Mouse (Mus musculus) heart, adult 8-10 months (tissue): ENCODE measurements around the gene Zfp619. TPM values are rescaled to one million over a fixed set of nuclear protein-coding genes. Genes with fewer than 3 reads are reported as not detected.
"Not testable (repeated sequence)": the region's sequence is repeated elsewhere in the genome, so short reads cannot be mapped to it uniquely, and the experiment has no call there.

ENCODE experiments used
- DNase-seq: peaks from one replicate; pipeline ENCODE4 v3.0.0; 2022; ENCODE audit warnings: low spot score
- total RNA-seq, 4 experiments: library from RNA; stranded (reverse); gene quantifications; 2 replicates each; pipeline ENCODE4 v1.2.4; 2022

The Zfp619 gene
- total RNA-seq: 1 to 10 TPM; 1.7 to 1.9 (median 1.7) TPM

GRCm38 (mm10) chr7:39517616-39518177 is at the start of gene Zfp619:
Gene Zfp619, plus strand, starts transcription at chr7:39517766.
- peak; percentile 92 for DNase-seq

- DNase-seq: no peak
Measured at GRCm38 (mm10) chr7:39479013-39479412, 38.6 kb upstream of the Zfp619 start.

GRCm38 (mm10) chr7:39484384-39484783 is 33.2 kb upstream of the Zfp619 start:
- DNase-seq: no peak

GRCm38 (mm10) chr7:39487159-39487853 is 30.3 kb upstream of the Zfp619 start:
- DNase-seq: no peak

GRCm38 (mm10) chr7:39487854-39488205 is 29.7 kb upstream of the Zfp619 start:
- no peak for DNase-seq

GRCm38 (mm10) chr7:39494646-39495045 is 22.9 kb upstream of the Zfp619 start:
- no peak for DNase-seq

- DNase-seq: no peak
Measured at GRCm38 (mm10) chr7:39504100-39504499, 13.5 kb upstream of the Zfp619 start.

- DNase-seq: peak; percentile 23
Measured at GRCm38 (mm10) chr7:39518362-39518761, 796 bp downstream of the Zfp619 start.

- no peak for DNase-seq
Measured at GRCm38 (mm10) chr7:39523703-39524424, 6.3 kb downstream of the Zfp619 start.

GRCm38 (mm10) chr7:39543151-39543550 is 25.6 kb downstream of the Zfp619 start:
- no peak for DNase-seq

- DNase-seq: peak; percentile 87
Measured at GRCm38 (mm10) chr7:39544242-39545111, 26.9 kb downstream of the Zfp619 start.

- DNase-seq: no peak
Measured at GRCm38 (mm10) chr7:39545134-39545533, 27.6 kb downstream of the Zfp619 start.

GRCm38 (mm10) chr7:39549336-39549735 is 31.8 kb downstream of the Zfp619 start:
- no peak for DNase-seq

- DNase-seq: peak; percentile 97
Measured at GRCm38 (mm10) chr7:39551976-39552891, 34.7 kb downstream of the Zfp619 start.

GRCm38 (mm10) chr7:39552993-39553392 is 35.4 kb downstream of the Zfp619 start:
- no peak for DNase-seq

- DNase-seq: no peak
Measured at GRCm38 (mm10) chr7:39553871-39554270, 36.3 kb downstream of the Zfp619 start.

- no peak for DNase-seq
Measured at GRCm38 (mm10) chr7:39580066-39580465, 62.5 kb downstream of the Zfp619 start.

- DNase-seq: no peak
Measured at GRCm38 (mm10) chr7:39580601-39581000, 63.0 kb downstream of the Zfp619 start.

- not testable (repeated sequence) for DNase-seq
Measured at GRCm38 (mm10) chr7:39586834-39587233, 69.3 kb downstream of the Zfp619 start.

GRCm38 (mm10) chr7:39588037-39588436 is 70.5 kb downstream of the Zfp619 start:
- DNase-seq: no peak
